Mouse (Mus musculus) erythroblast, embryonic 14.5 days (primary cell): ENCODE results near the gene Fmnl1.

Source experiments
- GATA1 ChIP-seq: IDR thresholded peaks from 2 replicates; pipeline ENCODE4 v1.6.1; 2012; ENCODE audit warnings: low read length, inconsistent platforms, mixed read lengths
- TAL1 ChIP-seq: IDR thresholded peaks from 3 replicates; pipeline ENCODE4 v1.6.1; 2012; ENCODE audit warnings: low read length, inconsistent platforms, mixed read lengths

- no peak for TF ChIP-seq GATA1
- no peak for TF ChIP-seq TAL1
Measured at GRCm38 (mm10) chr11:103141101-103141943, 29.6 kb upstream of the Fmnl1 start.
